Comparison of ENCODE assay signal across 9 mouse cellular contexts in the genomic region with DNA sequence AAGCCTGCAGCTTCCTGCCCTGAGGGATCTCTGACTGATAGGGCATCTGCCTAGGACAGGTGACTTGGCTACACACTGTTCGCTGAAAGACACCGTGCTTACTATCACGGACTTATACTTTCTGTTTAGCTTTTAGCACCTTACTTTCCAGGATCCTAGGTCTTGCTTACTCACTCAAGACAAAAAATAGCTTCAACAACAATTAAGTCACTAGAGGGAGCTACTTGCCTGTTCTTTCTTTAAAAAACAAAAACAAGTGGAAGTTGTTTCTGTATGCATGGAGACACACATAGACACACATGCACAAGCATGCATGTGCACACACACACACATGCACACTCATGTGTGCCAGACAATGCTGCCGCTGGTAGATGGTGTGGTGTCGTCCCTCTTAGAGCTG. TPM values are rescaled to one million over a fixed set of nuclear protein-coding genes. Genes with fewer than 3 reads are reported as not detected.
A peak's percentile ranks its signal among the peaks of the same experiment; 100 is the strongest.
DNase-seq lines count a peak whose midpoint lies in the region; ATAC-seq and TF ChIP-seq lines count a peak whose summit lies in the region.
"Had no signal": no experiment of that assay in that cellular context is flagged by ENCODE, and none has a peak within 500 bp of the region (broad histone marks: within the 10 kb centered on the region; RNA-seq: fewer than 3 reads in every experiment).

No protein-coding gene starts in this region.

- DNase-seq in heart, adult 2 months: no peak
- no peak for DNase-seq in heart, postnatal 4 days
- DNase-seq in B cell, adult 2 months: peak; percentile 34 to 35
- DNase-seq in brain, embryonic 14.5 days (ENCODE audit: low read depth): peak; percentile 66
- DNase-seq in kidney, postnatal 14 days: peak; percentile 14
- no peak for DNase-seq in thymus, postnatal 36 days
- DNase-seq in left cerebral cortex, adult 9 months (ENCODE audit: low spot score in 2 of 2): no peak

- intact Hi-C loops in heart, adult 2 months (cut with DNase I): loop anchor here (1.0 to 10.0 kb wide), 2 partner anchors 80 to 228 kb away; no protein-coding TSS in a partner anchor

- TF ChIP-seq CTCF in heart, adult 2 months (IDR thresholded peaks at IDR 0.05): peak; percentile 74
- no peak for TF ChIP-seq CTCF in brain, embryonic 14.5 days (IDR thresholded peaks at IDR 0.05; ENCODE audit: borderline replicate concordance, extremely low read depth, insufficient read depth, insufficient read length)

- TF ChIP-seq EP300 in heart, adult 2 months (IDR thresholded peaks at IDR 0.05; ENCODE audit: insufficient read depth, low read depth, low read length): 0 out of 2 replicates have a peak, but pooled peaks have one; percentile 14

- peaks cover 3% of the 10 kb centered on the region; the same call in 1 of the 2 replicates for H3K27me3 ChIP-seq in heart, adult 2 months (ENCODE audit: control insufficient read depth, insufficient read depth, low read length)
- peaks cover 36% of the 10 kb centered on the region for H3K27me3 ChIP-seq in forebrain, embryonic 15.5 days

- H3K4me2 ChIP-seq in forebrain, embryonic 15.5 days (replicated peaks): no peak overlapping the region

- H3K9ac ChIP-seq in heart, adult 2 months (ENCODE audit: low read depth, low read length): no peak overlapping the region
- H3K9ac ChIP-seq in forebrain, embryonic 15.5 days (replicated peaks): no peak overlapping the region

- no peak overlapping the region for H3K27ac ChIP-seq in heart, adult 2 months
- H3K27ac ChIP-seq in forebrain, embryonic 15.5 days (replicated peaks): no peak overlapping the region

- no peak overlapping the region for H3K4me3 ChIP-seq in heart, adult 2 months
- H3K4me3 ChIP-seq in forebrain, embryonic 15.5 days: no peak overlapping the region

- ATAC-seq in forebrain, embryonic 15.5 days (replicated peaks): no peak

- peaks cover 4% of the 10 kb centered on the region for H3K4me1 ChIP-seq in heart, adult 2 months (ENCODE audit: control insufficient read depth, insufficient read depth, low read length)
- H3K4me1 ChIP-seq in forebrain, embryonic 15.5 days: peaks cover 19% of the 10 kb centered on the region

- no peak for TF ChIP-seq POLR2A in heart, adult 2 months (IDR thresholded peaks at IDR 0.05; ENCODE audit: insufficient read depth, low read depth, low read length)
- TF ChIP-seq POLR2A in brain, embryonic 14.5 days (IDR thresholded peaks at IDR 0.05; ENCODE audit: borderline replicate concordance, extremely low read depth, insufficient read depth, insufficient read length, poor library complexity, severe bottlenecking): no peak

- no peaks in the 10 kb centered on the region for H3K9me3 ChIP-seq in forebrain, embryonic 15.5 days

- no peaks in the 10 kb centered on the region for H3K36me3 ChIP-seq in heart, adult 2 months (ENCODE audit: control insufficient read depth, insufficient read depth, low read length)
- no peaks in the 10 kb centered on the region for H3K36me3 ChIP-seq in forebrain, embryonic 15.5 days

- no peaks in the 10 kb centered on the region for H3K79me2 ChIP-seq in heart, adult 2 months (replicated peaks; ENCODE audit: control insufficient read depth, insufficient read depth, low read length)

- WGBS in heart, adult 2 months: 39% methylated on average over 5 of the region's 5 CpGs
- 43% methylated on average over 5 of the region's 5 CpGs for WGBS in forebrain, embryonic 15.5 days

RNA-seq across cellular contexts. Expression of gene Cbr3, which starts 3.9 kb away (rescaled TPM):
- 1 to 10 TPM; 1.9 to 2.3 TPM for total RNA-seq in heart, adult 2 months (2021)
- polyA plus RNA-seq in heart, adult 2 months (2012; rRNA removed): 2.8 and 4.1 TPM in 2 replicates
- 1 to 10 TPM; 2.2 to 2.5 TPM for total RNA-seq in heart, postnatal 4 days (2021)
- polyA plus RNA-seq in brain, embryonic 14.5 days (2012; rRNA removed): 1.4 and 1.7 TPM in 2 replicates
- 1.4 and 1.6 TPM in 2 replicates for polyA plus RNA-seq in forebrain, embryonic 15.5 days (2015; fragmentation: Nextera tagmentation; extraction: Ambion mirVana)

RNA-seq across cellular contexts. Expression of gene Dop1b, which starts 24.8 kb away (rescaled TPM):
- 10 to 100 TPM; 15.7 to 17.6 TPM for total RNA-seq in heart, adult 2 months (2021)
- polyA plus RNA-seq in heart, adult 2 months (2012; rRNA removed): 14.5 and 15.5 TPM in 2 replicates
- total RNA-seq in heart, postnatal 4 days (2021): 10 to 100 TPM; 15.0 to 18.3 TPM
- polyA plus RNA-seq in brain, embryonic 14.5 days (2012; rRNA removed): 51.8 and 63.3 TPM in 2 replicates
- 26.2 and 27.3 TPM in 2 replicates for polyA plus RNA-seq in forebrain, embryonic 15.5 days (2015; fragmentation: Nextera tagmentation; extraction: Ambion mirVana)

RNA-seq across cellular contexts. Expression of gene Gm5678, which starts 59.0 kb away (rescaled TPM):
- 1 to 10 TPM; 1.6 to 2.5 TPM for total RNA-seq in heart, adult 2 months (2021)
- not detected in 2 replicates for polyA plus RNA-seq in heart, adult 2 months (2012; rRNA removed)
- 1 to 10 TPM in 1 of 2 experiments, under 1 TPM in 1; 0.62 to 1.5 TPM for total RNA-seq in heart, postnatal 4 days (2021)
- 0.08 and 0.10 TPM in 2 replicates for polyA plus RNA-seq in brain, embryonic 14.5 days (2012; rRNA removed)
- polyA plus RNA-seq in forebrain, embryonic 15.5 days (2015; fragmentation: Nextera tagmentation; extraction: Ambion mirVana): not detected in 2 replicates
- polyA plus RNA-seq: stomach, embryonic 14.5 days had no signal

Comparison
In these comparisons a context has a peak if more than half of its experiments do, and no peak if none do; other contexts are left out.
1. DNase-seq: peak in B cell, adult 2 months (2 of 2), brain, embryonic 14.5 days (single experiment) and kidney, postnatal 14 days (single experiment); none in heart, adult 2 months (0 of 2), heart, postnatal 4 days (single experiment), thymus, postnatal 36 days (0 of 2) and left cerebral cortex, adult 9 months (0 of 2).